Mouse (Mus musculus) G1E (cell line): ENCODE measurements around the gene Olfr1293-ps.

ENCODE experiments used
- CTCF ChIP-seq: IDR thresholded peaks from 2 replicates; pipeline ENCODE4 v1.5.1; 2012; ENCODE audit warnings: low read depth, low read length, inconsistent platforms, mixed read lengths
- GATA1 ChIP-seq: IDR thresholded peaks from 2 replicates; pipeline ENCODE4 v1.6.1; 2012; ENCODE audit warnings: borderline replicate concordance, low read length, inconsistent platforms, mixed read lengths
- GATA2 ChIP-seq: IDR thresholded peaks from 2 replicates; pipeline ENCODE4 v1.6.1; 2012; ENCODE audit warnings: low read depth, low read length, inconsistent platforms, borderline replicate concordance
- POLR2AphosphoS5 ChIP-seq: IDR thresholded peaks from 2 replicates; pipeline ENCODE4 v1.6.1; 2012; ENCODE audit warnings: low read depth, low read length, inconsistent platforms; ENCODE audit not compliant: insufficient replicate concordance
- TAL1 ChIP-seq: conservative IDR thresholded peaks from 2 replicates; pipeline ENCODE4 v1.6.1; 2012; ENCODE audit warnings: low read depth, low read length, inconsistent platforms, mixed read lengths

GRCm38 (mm10) chr2:111540191-111540590 is 15.2 kb downstream of the Olfr1293-ps start, which contains the start of gene Olfr1294:
- TF ChIP-seq CTCF (no peak), TAL1 (no peak), GATA1 (no peak), POLR2AphosphoS5 (no peak), GATA2 (no peak)
